Mouse (Mus musculus): ENCODE measurements around the gene Atn1. TPM values are rescaled to one million over a fixed set of nuclear protein-coding genes. Genes with fewer than 3 reads are reported as not detected.
A peak's percentile ranks its signal among the peaks of the same experiment; 100 is the strongest.

Atn1 gene
- polyA plus RNA-seq, 1 experiment from 2014 or later: 11.4 TPM

DNA sequence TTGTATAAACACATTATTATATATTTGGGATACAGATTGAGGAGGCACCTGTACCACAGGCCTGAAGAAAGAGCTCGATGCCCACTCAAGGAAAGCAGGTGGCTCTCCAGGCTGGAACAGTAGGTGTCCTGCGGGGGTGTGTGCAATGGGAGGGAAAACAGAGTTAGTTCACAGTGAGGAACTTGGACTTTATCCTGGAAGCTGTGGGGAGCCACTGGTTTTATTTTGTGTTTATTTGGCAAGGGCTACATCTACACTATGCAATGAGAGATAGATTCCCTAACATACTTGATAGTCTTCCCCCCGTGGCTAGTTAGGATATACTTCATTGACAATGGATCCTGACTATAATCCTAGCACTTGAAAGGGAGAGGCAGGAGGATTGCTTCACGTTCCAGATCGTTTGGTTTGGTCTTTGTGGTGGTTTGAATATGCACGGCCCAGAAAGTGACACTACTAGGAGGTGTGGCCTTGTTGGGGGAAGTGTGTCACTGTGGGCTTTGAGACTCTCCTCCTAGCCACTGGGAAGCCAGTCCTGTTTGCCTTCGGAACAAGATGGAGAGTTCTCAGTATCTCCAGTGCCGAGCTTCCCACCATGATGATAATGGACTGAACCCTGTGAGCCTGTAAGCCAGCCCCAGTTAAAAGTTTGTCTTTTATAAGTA is 30.6 kb upstream of the Atn1 start:
- no peak overlapping the region for H3K27ac ChIP-seq
- no peaks in the 10 kb centered on the region for H3K27me3 ChIP-seq (ENCODE audit: insufficient read depth, poor library complexity, severe bottlenecking)
- H3K36me3 ChIP-seq: no peaks in the 10 kb centered on the region
- peaks cover 6% of the 10 kb centered on the region; the same call in 1 of the 2 replicates for H3K4me1 ChIP-seq
- no peak for DNase-seq (ENCODE audit: low spot score)
- no peaks in the 10 kb centered on the region for H3K9me3 ChIP-seq
- 58% methylated on average over 8 of the region's 8 CpGs for WGBS
- no peak overlapping the region for H3K4me3 ChIP-seq

- peaks cover 33% of the 10 kb centered on the region for H3K27me3 ChIP-seq (ENCODE audit: insufficient read depth, poor library complexity, severe bottlenecking)
- WGBS: 23% methylated on average over 6 of the region's 6 CpGs
- peak overlapping the region; percentile 32 for H3K4me3 ChIP-seq
- DNase-seq (ENCODE audit: low spot score): no peak
- no peaks in the 10 kb centered on the region for H3K36me3 ChIP-seq
- peaks cover 23% of the 10 kb centered on the region for H3K4me1 ChIP-seq
- H3K9me3 ChIP-seq: no peaks in the 10 kb centered on the region
- H3K27ac ChIP-seq: peak overlapping the region; percentile 63; the same call in 1 of the 2 replicates
Observed at GRCm38 (mm10) chr6:124782436-124782835, 26.1 kb upstream of the Atn1 start.

GRCm38 (mm10) chr6:124780917-124781316 is 24.6 kb upstream of the Atn1 start:
- peaks cover 36% of the 10 kb centered on the region for H3K27me3 ChIP-seq (ENCODE audit: insufficient read depth, poor library complexity, severe bottlenecking)

GRCm38 (mm10) chr6:124779984-124780416 is 23.7 kb upstream of the Atn1 start:
- no peaks in the 10 kb centered on the region for H3K9me3 ChIP-seq
- H3K27ac ChIP-seq: no peak overlapping the region
- peaks cover 23% of the 10 kb centered on the region for H3K4me1 ChIP-seq
- H3K36me3 ChIP-seq: no peaks in the 10 kb centered on the region
- no peak for DNase-seq (ENCODE audit: low spot score)
- peaks cover 36% of the 10 kb centered on the region for H3K27me3 ChIP-seq (ENCODE audit: insufficient read depth, poor library complexity, severe bottlenecking)
- peak overlapping the region; percentile 60 for H3K4me3 ChIP-seq
- WGBS: 3% methylated on average over 10 of the region's 10 CpGs

More at GRCm38 (mm10) chr6:124780917-124781316, 24.6 kb upstream of the Atn1 start:
- no peaks in the 10 kb centered on the region for H3K36me3 ChIP-seq
- H3K27ac ChIP-seq: no peak overlapping the region
- no peaks in the 10 kb centered on the region for H3K9me3 ChIP-seq
- H3K4me1 ChIP-seq: peaks cover 23% of the 10 kb centered on the region
- 82% methylated on average over 7 of the region's 7 CpGs for WGBS
- DNase-seq (ENCODE audit: low spot score): no peak
- H3K4me3 ChIP-seq: no peak overlapping the region

GRCm38 (mm10) chr6:124779222-124779983 is 23.1 kb upstream of the Atn1 start, which contains the start of gene Lrrc23:
Lrrc23 (minus strand) TSS chr6:124779727.
- H3K27me3 ChIP-seq (ENCODE audit: insufficient read depth, poor library complexity, severe bottlenecking): peaks cover 36% of the 10 kb centered on the region
- no peak for DNase-seq (ENCODE audit: low spot score)
- H3K9me3 ChIP-seq: no peaks in the 10 kb centered on the region
- H3K4me3 ChIP-seq: peak within 1 kb of the TSS; percentile 60
- peak within 1 kb of the TSS; percentile 38; the same call in 1 of the 2 replicates for H3K27ac ChIP-seq
- no peaks in the 10 kb centered on the region for H3K36me3 ChIP-seq
- H3K4me1 ChIP-seq: peaks cover 23% of the 10 kb centered on the region
- 3% methylated on average over 23 of the region's 23 CpGs for WGBS

DNA sequence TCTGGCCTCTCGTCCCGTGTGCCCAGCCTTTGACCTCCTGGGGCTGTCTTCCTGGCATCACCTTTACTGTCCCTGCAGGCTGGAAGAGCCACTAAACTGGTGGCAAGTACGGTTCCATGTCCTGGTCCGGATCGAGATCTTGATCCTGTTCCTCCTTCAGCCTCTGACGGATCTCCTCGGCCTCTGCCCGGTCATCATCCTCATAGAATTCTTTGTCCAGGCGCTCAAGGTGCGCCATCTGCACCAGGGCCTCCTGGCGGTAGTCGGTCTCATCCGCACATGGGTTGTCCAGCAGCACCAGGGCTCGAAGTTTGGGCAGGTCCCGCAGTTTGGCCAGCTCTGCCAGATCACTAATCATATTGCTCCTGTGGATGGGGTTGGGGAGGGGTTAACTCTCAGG is 14.2 kb upstream of the Atn1 start:
- no peak for DNase-seq (ENCODE audit: low spot score)
- 72% methylated on average over 15 of the region's 15 CpGs for WGBS
- peak overlapping the region; percentile 74 for H3K27ac ChIP-seq
- peaks cover 33% of the 10 kb centered on the region for H3K4me1 ChIP-seq
- no peaks in the 10 kb centered on the region for H3K36me3 ChIP-seq
- H3K4me3 ChIP-seq: no peak overlapping the region
- peaks cover 71% of the 10 kb centered on the region for H3K27me3 ChIP-seq (ENCODE audit: insufficient read depth, poor library complexity, severe bottlenecking)
- H3K9me3 ChIP-seq: no peaks in the 10 kb centered on the region

DNA sequence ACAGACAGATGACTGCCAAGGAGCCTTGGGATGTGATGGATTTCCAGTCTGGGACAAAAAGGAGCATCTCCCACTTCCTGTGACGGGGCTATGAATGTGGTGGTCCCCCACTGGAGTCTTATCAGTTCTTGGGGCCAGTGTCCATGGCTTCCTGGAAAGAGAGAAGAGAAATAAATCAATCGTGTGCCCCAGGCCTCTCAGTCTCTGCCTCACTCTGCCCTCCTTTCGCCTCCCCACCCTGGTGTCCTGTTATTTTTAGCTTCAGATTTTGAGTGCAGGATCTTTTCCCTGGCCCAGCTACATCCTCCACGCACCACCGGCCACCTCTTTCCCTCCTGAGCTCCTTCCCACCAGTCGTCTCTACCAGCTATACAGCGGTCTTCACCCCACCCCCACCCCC is 13.7 kb upstream of the Atn1 start:
- Histone ChIP-seq H3K27me3 (ENCODE audit: insufficient read depth, poor library complexity, severe bottlenecking) (peaks cover 71% of the 10 kb centered on the region), H3K4me3 (peak overlapping the region; percentile 71), H3K9me3 (no peaks in the 10 kb centered on the region), H3K27ac (peak overlapping the region; percentile 74), H3K4me1 (peaks cover 33% of the 10 kb centered on the region), H3K36me3 (no peaks in the 10 kb centered on the region)
- no peak for DNase-seq (ENCODE audit: low spot score)
- 29% methylated on average over 7 of the region's 7 CpGs for WGBS

DNA sequence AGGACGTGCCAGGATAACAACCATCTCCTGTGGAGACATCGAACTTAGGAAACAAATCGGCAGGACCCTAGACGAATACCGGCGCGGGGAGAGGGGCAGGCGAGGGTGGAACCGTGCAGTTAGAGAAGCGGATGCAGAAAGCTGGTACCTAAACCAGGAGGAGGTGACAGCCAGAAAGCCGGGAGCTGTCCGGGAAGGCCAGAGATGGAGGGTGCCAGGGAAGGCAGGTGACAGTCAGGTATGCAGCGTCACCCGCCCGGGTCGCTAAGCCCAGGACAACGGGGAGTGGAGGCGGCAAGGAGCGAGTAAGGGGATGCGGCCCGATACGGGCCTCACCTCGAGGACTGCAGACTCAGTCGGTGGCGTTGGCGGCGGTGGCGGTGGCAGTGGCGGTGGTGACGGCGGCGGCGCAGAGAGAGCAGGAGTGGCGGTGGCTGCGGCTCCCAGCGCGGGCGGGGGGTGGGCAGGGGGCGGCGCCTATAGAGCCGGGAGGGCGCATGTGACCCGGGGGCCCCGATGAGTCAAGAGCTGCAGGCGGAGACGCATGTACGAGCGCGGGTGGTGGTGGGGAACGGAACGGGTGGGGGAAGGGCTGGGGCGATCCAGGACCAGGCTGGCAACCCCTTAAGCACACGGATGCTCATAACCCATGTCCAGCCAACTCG is 12.9 kb upstream of the Atn1 start, which contains the start of gene Eno2:
Gene Eno2 (minus strand): TSS at position 573 of the 665 bp plus-strand sequence.
- under 1% methylated on average over 54 of the region's 54 CpGs for WGBS

DNA sequence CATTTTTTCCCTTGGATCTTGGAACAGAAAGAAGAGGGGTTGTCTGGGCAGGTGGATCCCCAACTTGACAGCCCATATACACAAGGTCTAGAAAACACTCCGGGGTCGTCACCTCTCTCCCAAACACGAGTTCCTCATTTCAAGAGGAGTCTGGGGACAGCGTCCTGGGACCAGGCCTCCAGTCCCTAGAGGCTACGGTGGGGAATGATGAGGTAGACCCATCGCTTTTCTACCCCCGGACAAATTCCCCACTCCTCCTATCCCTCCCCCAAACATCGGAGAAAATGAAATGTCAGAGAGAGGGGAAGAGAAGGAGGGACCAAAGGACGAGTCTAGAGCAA is 12.3 kb upstream of the Atn1 start:
- Histone ChIP-seq H3K36me3 (no peaks in the 10 kb centered on the region), H3K27me3 (ENCODE audit: insufficient read depth, poor library complexity, severe bottlenecking) (peaks cover 66% of the 10 kb centered on the region), H3K4me1 (peaks cover 33% of the 10 kb centered on the region), H3K27ac (0 out of 2 replicates have a peak overlapping the region, but pooled peaks have one; percentile 74), H3K9me3 (no peaks in the 10 kb centered on the region), H3K4me3 (peak overlapping the region; percentile 71)
- WGBS: 3% methylated on average over 9 of the region's 9 CpGs
- no peak for DNase-seq (ENCODE audit: low spot score)

More for the DNA sequence above, 12.9 kb upstream of the Atn1 start, which contains the start of gene Eno2:
- peaks cover 69% of the 10 kb centered on the region for H3K27me3 ChIP-seq (ENCODE audit: insufficient read depth, poor library complexity, severe bottlenecking)
- peak; percentile 86 for DNase-seq (ENCODE audit: low spot score)
- peak within 1 kb of the TSS; percentile 71 for H3K4me3 ChIP-seq
- H3K9me3 ChIP-seq: no peaks in the 10 kb centered on the region
- H3K4me1 ChIP-seq: peaks cover 33% of the 10 kb centered on the region
- no peaks in the 10 kb centered on the region for H3K36me3 ChIP-seq
- H3K27ac ChIP-seq: peak within 1 kb of the TSS; percentile 74

DNA sequence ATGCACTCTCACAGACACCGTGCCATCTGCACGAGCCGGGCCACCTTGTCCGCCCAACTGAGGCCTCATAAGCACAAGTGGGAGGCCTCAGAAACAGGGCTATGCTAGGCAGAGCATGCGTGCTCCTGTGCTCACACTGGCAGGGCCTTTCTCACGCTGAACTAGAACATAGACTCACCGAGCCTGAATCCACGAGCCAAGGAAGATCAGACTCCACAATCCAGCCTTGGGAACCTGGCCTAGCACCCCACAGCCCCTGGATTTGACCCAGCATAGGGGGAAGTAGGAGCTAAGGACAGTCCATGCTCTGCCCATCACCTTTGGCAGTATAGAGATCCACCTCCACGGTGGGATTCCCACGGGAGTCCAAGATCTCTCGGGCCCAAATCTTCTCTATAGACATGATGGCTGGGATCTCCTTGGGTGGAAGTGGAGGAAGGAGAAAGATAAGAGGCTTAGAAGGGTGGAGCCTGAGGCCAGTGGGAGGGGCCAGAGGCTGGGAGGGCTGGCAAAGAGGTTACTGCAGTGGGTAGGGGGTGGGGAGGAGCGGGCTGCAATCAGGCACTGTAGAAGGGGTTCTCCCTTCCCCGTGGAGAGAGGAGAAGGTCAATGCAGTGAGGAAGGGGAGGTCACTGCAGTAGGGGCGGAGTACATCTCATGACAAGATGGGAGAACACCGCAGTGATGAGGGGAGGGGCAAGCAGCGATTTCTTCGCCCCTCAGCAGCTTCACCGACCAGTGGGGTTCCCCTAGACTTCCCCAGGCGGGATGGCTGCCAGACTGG is 11.8 kb upstream of the Atn1 start:
- H3K9me3 ChIP-seq: no peaks in the 10 kb centered on the region
- peak overlapping the region; percentile 71 for H3K4me3 ChIP-seq
- DNase-seq (ENCODE audit: low spot score): no peak
- H3K27ac ChIP-seq: peak overlapping the region; percentile 13; the same call in 1 of the 2 replicates
- no peaks in the 10 kb centered on the region for H3K36me3 ChIP-seq
- 19% methylated on average over 19 of the region's 19 CpGs for WGBS
- peaks cover 67% of the 10 kb centered on the region for H3K27me3 ChIP-seq (ENCODE audit: insufficient read depth, poor library complexity, severe bottlenecking)
- H3K4me1 ChIP-seq: peaks cover 33% of the 10 kb centered on the region

GRCm38 (mm10) chr6:124767536-124767919 is 11.2 kb upstream of the Atn1 start:
- 29% methylated on average over 4 of the region's 4 CpGs for WGBS
- peaks cover 33% of the 10 kb centered on the region for H3K4me1 ChIP-seq
- H3K9me3 ChIP-seq: no peaks in the 10 kb centered on the region
- no peak for DNase-seq (ENCODE audit: low spot score)
- peaks cover 67% of the 10 kb centered on the region for H3K27me3 ChIP-seq (ENCODE audit: insufficient read depth, poor library complexity, severe bottlenecking)
- H3K4me3 ChIP-seq: no peak overlapping the region
- H3K27ac ChIP-seq: no peak overlapping the region
- H3K36me3 ChIP-seq: no peaks in the 10 kb centered on the region

DNA sequence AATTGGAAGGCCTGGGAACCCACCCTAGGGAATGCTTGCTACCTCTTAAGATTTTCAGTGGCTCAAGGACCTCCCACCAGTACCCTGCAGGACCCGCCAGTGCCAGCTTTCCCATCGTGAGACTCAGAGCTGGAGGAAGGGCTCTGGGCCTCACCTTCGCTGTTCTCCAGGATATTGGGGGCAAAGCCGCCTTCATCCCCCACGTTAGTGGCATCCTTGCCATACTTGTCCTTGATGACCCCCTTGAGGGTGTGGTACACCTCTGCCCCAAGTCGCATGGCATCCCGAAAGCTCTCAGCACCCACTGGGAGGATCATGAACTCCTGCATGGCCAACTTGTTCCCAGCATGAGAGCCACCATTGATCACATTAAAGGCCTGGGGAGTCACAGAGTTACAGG is 9.6 kb upstream of the Atn1 start:
- H3K4me3 ChIP-seq: no peak overlapping the region
- no peak for DNase-seq (ENCODE audit: low spot score)
- 76% methylated on average over 7 of the region's 7 CpGs for WGBS
- no peak overlapping the region for H3K27ac ChIP-seq
- H3K4me1 ChIP-seq: peaks cover 33% of the 10 kb centered on the region
- no peaks in the 10 kb centered on the region for H3K9me3 ChIP-seq
- no peaks in the 10 kb centered on the region for H3K36me3 ChIP-seq
- H3K27me3 ChIP-seq (ENCODE audit: insufficient read depth, poor library complexity, severe bottlenecking): peaks cover 70% of the 10 kb centered on the region
